In genomic region chr1:132594587-132594986, GRCm38 (mm10) we compare ENCODE assay signal across 8 mouse cellular contexts. TPM values are rescaled to one million over a fixed set of nuclear protein-coding genes. Genes with fewer than 3 reads are reported as not detected.
DNase-seq lines count a peak whose midpoint lies in the region; ATAC-seq and TF ChIP-seq lines count a peak whose summit lies in the region.
"Had no signal": no experiment of that assay in that cellular context is flagged by ENCODE, and none has a peak within 500 bp of the region (broad histone marks: within the 10 kb centered on the region; RNA-seq: fewer than 3 reads in every experiment).

No protein-coding gene starts in this region.

- H3K9ac ChIP-seq in forebrain, embryonic 12.5 days, result no peak overlapping the region
- H3K9ac ChIP-seq in hindbrain, embryonic 14.5 days, result 0 out of 2 replicates have a peak overlapping the region, but pooled peaks have one; percentile 1
- no peak overlapping the region for H3K9ac ChIP-seq in midbrain, embryonic 13.5 days (replicated peaks)
- H3K9ac ChIP-seq: lung, embryonic 15.5 days had no signal

- DNase-seq in R1 (ENCODE audit: low read depth, low spot score), result peak; percentile 71
- peak; percentile 91 for DNase-seq in hindbrain, embryonic 14.5 days (ENCODE audit: low spot score)
- peak; percentile 68 to 69 for DNase-seq in left cerebral cortex, adult 2 months (ENCODE audit: extremely low spot score in 1 of 2, low spot score in 2 of 2)
- peak; percentile 35 to 68 for DNase-seq in spleen, adult 18-20 months

- intact Hi-C loops in left cerebral cortex, adult 2 months (cut with DNase I), result loop anchor here (1.0 kb wide), 1 partner anchor 68 kb away; no protein-coding TSS in a partner anchor

- peak; percentile 94 for TF ChIP-seq CTCF in left cerebral cortex, adult 2 months (IDR thresholded peaks at IDR 0.05)

- H3K4me2 ChIP-seq in forebrain, embryonic 12.5 days, result no peak overlapping the region
- H3K4me2 ChIP-seq in hindbrain, embryonic 14.5 days (replicated peaks), result no peak overlapping the region
- H3K4me2 ChIP-seq in midbrain, embryonic 13.5 days (replicated peaks), result no peak overlapping the region
- H3K4me2 ChIP-seq: lung, embryonic 15.5 days had no signal

- no peak overlapping the region for H3K27ac ChIP-seq in forebrain, embryonic 12.5 days
- no peak overlapping the region for H3K27ac ChIP-seq in hindbrain, embryonic 14.5 days
- no peak overlapping the region for H3K27ac ChIP-seq in left cerebral cortex, adult 2 months
- peak overlapping the region; percentile 51 for H3K27ac ChIP-seq in midbrain, embryonic 13.5 days
- H3K27ac ChIP-seq: lung, embryonic 15.5 days had no signal

- no peak overlapping the region for H3K4me3 ChIP-seq in forebrain, embryonic 12.5 days (replicated peaks)
- no peak overlapping the region for H3K4me3 ChIP-seq in hindbrain, embryonic 14.5 days (replicated peaks; ENCODE audit: low read length)
- H3K4me3 ChIP-seq in left cerebral cortex, adult 2 months, result no peak overlapping the region
- no peak overlapping the region for H3K4me3 ChIP-seq in midbrain, embryonic 13.5 days (replicated peaks)
- H3K4me3 ChIP-seq: lung, embryonic 15.5 days had no signal

- H3K9me3 ChIP-seq in forebrain, embryonic 12.5 days, result no peaks in the 10 kb centered on the region
- no peaks in the 10 kb centered on the region for H3K9me3 ChIP-seq in hindbrain, embryonic 14.5 days (ENCODE audit: control insufficient read depth, low read length)
- H3K9me3 ChIP-seq in midbrain, embryonic 13.5 days, result no peaks in the 10 kb centered on the region
- H3K9me3 ChIP-seq: lung, embryonic 15.5 days had no signal

- peaks cover 15% of the 10 kb centered on the region for H3K4me1 ChIP-seq in forebrain, embryonic 12.5 days
- H3K4me1 ChIP-seq in hindbrain, embryonic 14.5 days (replicated peaks; ENCODE audit: control insufficient read depth, insufficient read depth, low read length), result no peaks in the 10 kb centered on the region
- H3K4me1 ChIP-seq in midbrain, embryonic 13.5 days (replicated peaks), result peaks cover 10% of the 10 kb centered on the region
- H3K4me1 ChIP-seq: lung, embryonic 15.5 days had no signal

- peak; percentile 65 for ATAC-seq in cerebellum, adult (ENCODE audit: insufficient number of reproducible peaks, low FRiP score, low TSS enrichment)
- peak; percentile 74 for ATAC-seq in forebrain, embryonic 12.5 days (ENCODE audit: low FRiP score)
- ATAC-seq in hindbrain, embryonic 14.5 days (ENCODE audit: low FRiP score), result peak; percentile 80
- peak; percentile 71 for ATAC-seq in midbrain, embryonic 13.5 days

- 9% methylated on average over 4 of the region's 4 CpGs for WGBS in forebrain, embryonic 12.5 days
- 9% methylated on average over 4 of the region's 4 CpGs for WGBS in hindbrain, embryonic 14.5 days
- 11% methylated on average over 4 of the region's 4 CpGs for WGBS in midbrain, embryonic 13.5 days

- peaks cover 12% of the 10 kb centered on the region; the same call in 1 of the 2 replicates for H3K36me3 ChIP-seq in forebrain, embryonic 12.5 days (replicated peaks)
- peaks cover 41% of the 10 kb centered on the region for H3K36me3 ChIP-seq in hindbrain, embryonic 14.5 days (replicated peaks; ENCODE audit: control insufficient read depth, insufficient read depth)
- peaks cover 43% of the 10 kb centered on the region for H3K36me3 ChIP-seq in midbrain, embryonic 13.5 days
- H3K36me3 ChIP-seq: lung, embryonic 15.5 days had no signal

- no peaks in the 10 kb centered on the region for H3K27me3 ChIP-seq in forebrain, embryonic 12.5 days
- H3K27me3 ChIP-seq in hindbrain, embryonic 14.5 days (ENCODE audit: control insufficient read depth, insufficient read depth, low read length), result no peaks in the 10 kb centered on the region
- H3K27me3 ChIP-seq in midbrain, embryonic 13.5 days, result no peaks in the 10 kb centered on the region
- H3K27me3 ChIP-seq: lung, embryonic 15.5 days had no signal

RNA-seq across cellular contexts. Expression of gene Cntn2, which starts 51.5 kb away (rescaled TPM):
- polyA plus RNA-seq in forebrain, embryonic 12.5 days (2016; fragmentation: Nextera tagmentation; extraction: Ambion mirVana), result 37.0 and 37.5 TPM in 2 replicates
- 26.1 and 28.1 TPM in 2 replicates for polyA plus RNA-seq in hindbrain, embryonic 14.5 days (2014; fragmentation: Nextera tagmentation; extraction: Ambion mirVana)
- total RNA-seq in left cerebral cortex, adult 2 months (2021), result 10 to 100 TPM; 69.6 to 78.8 TPM
- 63.2 and 90.2 TPM in 2 replicates for polyA plus RNA-seq in midbrain, embryonic 13.5 days (2015; fragmentation: Nextera tagmentation; extraction: Ambion mirVana)
